Mouse (Mus musculus): Measurements from ENCODE around the gene Fut11.

DNA sequence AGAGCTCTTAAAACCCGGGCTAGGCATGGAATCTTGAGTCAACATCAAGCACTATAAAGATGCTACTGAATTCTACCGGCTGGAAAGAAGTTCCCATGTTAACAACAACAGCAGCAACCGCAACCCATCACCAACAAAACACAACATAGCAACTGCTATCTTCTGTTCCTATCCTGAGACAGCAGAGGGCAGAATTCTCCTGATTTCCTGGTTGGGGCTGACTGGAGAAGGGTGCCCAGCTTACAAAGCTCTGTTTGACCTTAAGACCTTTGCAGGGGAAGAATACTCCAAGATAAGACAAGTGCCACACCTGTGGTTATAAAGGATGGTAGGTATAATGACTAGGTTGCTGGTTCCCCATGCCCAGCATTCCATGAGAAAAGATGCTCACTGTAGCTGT is 52.2 kb downstream of the Fut11 start:
- TF ChIP-seq CTCF (IDR thresholded peaks at IDR 0.05; ENCODE audit: low read depth) = peak; percentile 41
- TF ChIP-seq EP300 (IDR thresholded peaks at IDR 0.05; ENCODE audit: low read depth) = no peak
